Mouse (Mus musculus): ENCODE measurements around the gene Foxd3. TPM values are rescaled to one million over a fixed set of nuclear protein-coding genes. Genes with fewer than 3 reads are reported as not detected.

Gene Foxd3
- polyA plus RNA-seq, 1 experiment: not detected

DNA sequence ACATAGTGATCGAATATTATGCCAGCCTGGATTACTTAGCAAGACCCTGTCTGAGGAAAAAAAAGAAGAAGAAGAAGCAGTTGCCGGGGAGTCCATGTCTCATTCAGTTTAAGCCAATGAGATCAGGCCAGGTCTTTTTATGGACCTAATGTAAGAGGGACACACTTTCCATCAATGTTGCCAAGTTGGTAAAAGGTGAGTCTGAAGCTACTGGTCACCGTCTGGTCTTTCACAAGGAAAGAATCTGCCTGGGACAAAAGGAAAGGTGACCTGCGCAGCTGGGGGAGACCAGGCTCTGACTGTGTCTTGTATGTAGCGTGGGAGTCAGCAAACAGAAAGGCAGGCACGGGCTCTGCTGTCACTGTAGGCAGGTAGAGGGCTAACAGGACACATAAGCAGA lies 27.8 kb downstream of the Foxd3 start:
- Histone ChIP-seq H3K4me1 (ENCODE audit: control insufficient read depth, insufficient read depth, low read length) (no peaks in the 10 kb centered on the region), H3K27ac (ENCODE audit: control insufficient read depth, insufficient read depth, low read depth, low read length, poor library complexity) (no peak overlapping the region), H3K4me3 (replicated peaks; ENCODE audit: control insufficient read depth, low read depth, low read length) (no peak overlapping the region)
- no peak for TF ChIP-seq POLR2A (IDR thresholded peaks at IDR 0.05; ENCODE audit: borderline replicate concordance, control insufficient read depth, low read depth, low read length)
- no peak for TF ChIP-seq CTCF (IDR thresholded peaks at IDR 0.05; ENCODE audit: control insufficient read depth, insufficient read depth, low read length)
- 77% methylated on average over 6 of the region's 6 CpGs for WGBS

DNA sequence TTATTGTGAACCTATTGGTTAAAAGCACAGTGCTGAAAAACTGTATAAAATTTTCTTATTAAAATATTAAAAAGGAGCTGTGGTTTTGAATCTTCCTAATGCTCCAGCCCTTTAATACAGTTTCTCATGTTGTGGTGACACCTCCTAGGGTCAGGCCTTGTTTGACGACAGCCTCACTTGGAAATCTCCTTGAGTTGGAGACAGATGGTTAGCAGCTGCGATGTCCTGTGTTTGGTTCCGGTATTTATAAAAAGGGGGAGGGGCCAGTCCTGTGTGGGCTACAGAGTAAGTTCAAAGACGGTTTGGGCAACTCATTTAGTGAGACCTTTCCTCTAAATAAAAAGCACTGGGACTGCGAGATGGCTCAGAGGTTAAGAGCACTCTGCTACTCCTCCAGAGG lies 30.2 kb downstream of the Foxd3 start:
- TF ChIP-seq POLR2A (IDR thresholded peaks at IDR 0.05; ENCODE audit: borderline replicate concordance, control insufficient read depth, low read depth, low read length): no peak
- TF ChIP-seq CTCF (IDR thresholded peaks at IDR 0.05; ENCODE audit: control insufficient read depth, insufficient read depth, low read length): no peak
- H3K4me3 ChIP-seq (replicated peaks; ENCODE audit: control insufficient read depth, low read depth, low read length): no peak overlapping the region
- 69% methylated on average over 5 of the region's 5 CpGs for WGBS
- H3K4me1 ChIP-seq (ENCODE audit: control insufficient read depth, insufficient read depth, low read length): no peaks in the 10 kb centered on the region; the same call in 1 of the 2 replicates
- no peak overlapping the region for H3K27ac ChIP-seq (ENCODE audit: control insufficient read depth, insufficient read depth, low read depth, low read length, poor library complexity)

Other genes starting within 250 kb of the Foxd3 start
- 4.0 and 6.1 TPM in 2 replicates for gene Alg6, start 59.4 kb downstream of the Foxd3 start, polyA plus RNA-seq (2011; ENCODE audit: insufficient read depth, insufficient read length, low replicate concordance, missing spikeins)
- gene Efcab7, start 172.9 kb downstream of the Foxd3 start, polyA plus RNA-seq (2011; ENCODE audit: insufficient read depth, insufficient read length, low replicate concordance, missing spikeins): 2.7 and 2.9 TPM in 2 replicates

Measured in bone marrow, adult 2 months (tissue).